ENCODE assay signal across 8 mouse cellular contexts in genomic region chr3:135731292-135732047, GRCm38 (mm10). TPM values are rescaled to one million over a fixed set of nuclear protein-coding genes. Genes with fewer than 3 reads are reported as not detected.
DNase-seq lines count a peak whose midpoint lies in the region; ATAC-seq lines count a peak whose summit lies in the region.

No protein-coding gene starts in this region.

- H3K27ac ChIP-seq in hindbrain, embryonic 10.5 days, result no peak overlapping the region
- H3K27ac ChIP-seq in lung, embryonic 15.5 days, result 0 out of 2 replicates have a peak overlapping the region, but pooled peaks have one; percentile 26

- H3K9ac ChIP-seq in lung, embryonic 15.5 days, result no peak overlapping the region

- peak overlapping the region; percentile 9; the same call in 1 of the 2 replicates for H3K4me2 ChIP-seq in lung, embryonic 15.5 days

- no peaks in the 10 kb centered on the region for H3K9me3 ChIP-seq in hindbrain, embryonic 10.5 days
- H3K9me3 ChIP-seq in lung, embryonic 15.5 days, result no peaks in the 10 kb centered on the region

- H3K4me3 ChIP-seq in hindbrain, embryonic 10.5 days, result no peak overlapping the region
- no peak overlapping the region for H3K4me3 ChIP-seq in lung, embryonic 15.5 days

- peak; percentile 80; the same call in 1 of the 2 replicates for ATAC-seq in lung, embryonic 15.5 days (ENCODE audit: borderline replicate concordance, extremely low read depth, low FRiP score, low TSS enrichment)

- no peaks in the 10 kb centered on the region for H3K36me3 ChIP-seq in hindbrain, embryonic 10.5 days
- H3K36me3 ChIP-seq in lung, embryonic 15.5 days, result no peaks in the 10 kb centered on the region

- DNase-seq in MN1 (ENCODE audit: low spot score), result peak; percentile 95
- peak; percentile 99 for DNase-seq in cerebellum, adult 9-10 months
- peak; percentile 96 to 100 for DNase-seq in frontal cortex, adult 2 months (ENCODE audit: extremely low spot score in 1 of 2, low spot score in 1 of 2)
- DNase-seq in hindbrain, embryonic 10.5 days (ENCODE audit: low spot score), result peak; percentile 84
- peak; percentile 100 for DNase-seq in layer of hippocampus, adult 9-10 months (ENCODE audit: low spot score)
- DNase-seq in ovary, postnatal 14 days (ENCODE audit: low spot score), result peak; percentile 90
- DNase-seq in thymus, postnatal 25 days, result peak; percentile 92

- no peaks in the 10 kb centered on the region for H3K27me3 ChIP-seq in hindbrain, embryonic 10.5 days (ENCODE audit: insufficient read depth, poor library complexity, severe bottlenecking)
- no peaks in the 10 kb centered on the region for H3K27me3 ChIP-seq in lung, embryonic 15.5 days

- peaks cover 8% of the 10 kb centered on the region; the same call in 1 of the 2 replicates for H3K4me1 ChIP-seq in hindbrain, embryonic 10.5 days (replicated peaks)
- peaks cover 11% of the 10 kb centered on the region for H3K4me1 ChIP-seq in lung, embryonic 15.5 days

- 42% methylated on average over 17 of the region's 17 CpGs for WGBS in hindbrain, embryonic 10.5 days
- WGBS in lung, embryonic 15.5 days, result 19% methylated on average over 17 of the region's 17 CpGs

RNA-seq across cellular contexts. Expression of gene Nfkb1, which starts 40.1 kb away (rescaled TPM):
- 23.4 and 24.0 TPM in 2 replicates for polyA plus RNA-seq in frontal cortex, adult 2 months (2012; rRNA removed)
- polyA plus RNA-seq in hindbrain, embryonic 10.5 days (2016; fragmentation: Nextera tagmentation; extraction: Ambion mirVana), result 9.4 and 11.1 TPM in 2 replicates
- polyA plus RNA-seq in lung, embryonic 15.5 days (2015; fragmentation: Nextera tagmentation; extraction: Ambion mirVana), result 28.2 and 30.7 TPM in 2 replicates
